Mouse (Mus musculus) lung, embryonic 14.5 days (tissue): ENCODE data around the gene Izumo1r. TPM values are rescaled to one million over a fixed set of nuclear protein-coding genes. Genes with fewer than 3 reads are reported as not detected.

Source experiments
- ATAC-seq: fragments of 200-750 bp; cut with Nextera tagmentation; 2 replicates; pipeline ENCODE4 v1.8.0; 2017; ENCODE audit warnings: mild to moderate bottlenecking, moderate TSS enrichment, moderate library complexity; ENCODE audit not compliant: insufficient read depth
- DNase-seq: peaks from one replicate; pipeline ENCODE4 v3.0.0-alpha.2; 2015
- H3K27ac ChIP-seq: fragments of 300-500 bp; sonication (generic); 2 replicates; pipeline ENCODE4 v1.5.1; 2014; ENCODE audit warnings: low read depth, mild to moderate bottlenecking, moderate library complexity
- H3K27me3 ChIP-seq: fragments of 300-500 bp; sonication (generic); 2 replicates; pipeline ENCODE4 v1.6.1; 2014; ENCODE audit warnings: low read length, control low read depth; ENCODE audit not compliant: insufficient read depth
- H3K36me3 ChIP-seq: fragments of 300-500 bp; sonication (generic); 2 replicates; pipeline ENCODE4 v1.6.1; 2014; ENCODE audit warnings: control low read depth; ENCODE audit not compliant: insufficient read depth
- H3K4me1 ChIP-seq: fragments of 300-500 bp; sonication (generic); 2 replicates; pipeline ENCODE4 v1.6.1; 2014; ENCODE audit warnings: antibody characterized with exemption, control low read depth; ENCODE audit not compliant: insufficient read depth
- H3K4me2 ChIP-seq: fragments of 300-500 bp; sonication (generic); 2 replicates; pipeline ENCODE4 v1.6.1; 2014; ENCODE audit warnings: mild to moderate bottlenecking
- H3K4me3 ChIP-seq: fragments of 300-500 bp; sonication (generic); 2 replicates; pipeline ENCODE4 v1.5.1; 2014; ENCODE audit warnings: low read depth, low read length
- H3K9ac ChIP-seq: fragments of 300-500 bp; sonication (generic); 2 replicates; pipeline ENCODE4 v1.6.1; 2014
- H3K9me3 ChIP-seq: fragments of 300-500 bp; sonication (generic); 2 replicates; pipeline ENCODE4 v1.6.1; 2016; ENCODE audit warnings: low read depth, low read length, control low read depth
- CTCF ChIP-seq: IDR thresholded peaks from 2 replicates; pipeline ENCODE4 v1.5.1; 2016; ENCODE audit warnings: antibody characterized with exemption, low read depth
- WGBS: fragments of 180-500 bp; shearing (Covaris S2); extraction: QIAGEN DNeasy Blood & Tissue Kit; methylation state at CpG from one replicate; pipeline ENCODE4 v1.1.7; 2014; 5-methylcytosine and 5-hydroxymethylcytosine counted together
- polyA plus RNA-seq: library from polyadenylated mRNA; unstranded; fragments of >200 nt; fragmentation: Nextera tagmentation; extraction: Ambion mirVana; gene quantifications from 2 replicates; pipeline ENCODE4 v1.2.1, GENCODE M21; 2014

Izumo1r gene
- polyA plus RNA-seq, 1 experiment from 2014 or later, result 0.34 TPM

DNA sequence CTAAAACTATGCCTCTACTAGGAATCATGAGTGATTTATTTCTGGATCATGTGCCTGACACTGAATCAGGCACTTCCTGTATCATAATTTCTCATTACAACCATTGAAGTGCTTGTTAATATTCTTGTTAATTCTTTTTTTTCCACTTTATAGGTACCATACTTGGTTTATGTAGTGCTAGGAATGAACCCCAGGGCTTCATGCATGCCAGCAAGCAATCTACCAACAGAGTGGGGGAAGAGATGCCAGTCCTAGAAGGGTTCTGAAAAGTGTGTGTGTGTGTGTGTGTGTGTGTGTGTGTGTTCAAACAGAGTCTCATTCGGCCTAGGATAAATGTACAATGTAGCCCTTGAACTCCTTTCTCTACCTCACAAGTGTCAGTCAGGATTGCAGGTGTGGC is 33.6 kb upstream of the Izumo1r start:
- no peaks in the 10 kb centered on the region for H3K36me3 ChIP-seq
- no peak for DNase-seq
- H3K4me2 ChIP-seq, result no peak overlapping the region
- no peak for TF ChIP-seq CTCF
- no peaks in the 10 kb centered on the region for H3K9me3 ChIP-seq
- 52% methylated on average over 1 of the region's 1 CpGs for WGBS
- no peak for ATAC-seq
- no peak overlapping the region for H3K4me3 ChIP-seq
- no peaks in the 10 kb centered on the region for H3K4me1 ChIP-seq
- H3K27me3 ChIP-seq, result no peaks in the 10 kb centered on the region
- no peak overlapping the region for H3K9ac ChIP-seq
- no peak overlapping the region for H3K27ac ChIP-seq

DNA sequence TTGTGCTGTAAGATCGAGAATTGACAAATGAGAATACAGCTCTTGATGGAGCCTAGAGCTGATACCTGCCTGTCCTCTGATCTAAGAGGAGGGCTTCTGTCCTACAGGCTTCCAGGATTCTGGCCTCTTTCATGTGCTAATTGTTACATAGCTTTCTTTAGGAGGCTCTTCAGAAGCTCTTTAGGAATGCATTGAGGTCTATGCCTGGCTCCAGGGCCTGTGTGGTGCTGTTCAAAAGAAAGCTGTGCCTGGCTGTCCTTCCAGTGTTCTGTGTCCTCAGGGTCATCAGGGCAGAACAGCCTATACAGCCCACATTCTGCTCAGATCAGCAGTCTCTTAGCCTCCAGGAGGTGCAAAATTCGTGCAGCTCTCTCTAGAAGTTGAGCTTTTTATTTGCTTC is 31.1 kb upstream of the Izumo1r start:
- TF ChIP-seq CTCF, result no peak

DNA sequence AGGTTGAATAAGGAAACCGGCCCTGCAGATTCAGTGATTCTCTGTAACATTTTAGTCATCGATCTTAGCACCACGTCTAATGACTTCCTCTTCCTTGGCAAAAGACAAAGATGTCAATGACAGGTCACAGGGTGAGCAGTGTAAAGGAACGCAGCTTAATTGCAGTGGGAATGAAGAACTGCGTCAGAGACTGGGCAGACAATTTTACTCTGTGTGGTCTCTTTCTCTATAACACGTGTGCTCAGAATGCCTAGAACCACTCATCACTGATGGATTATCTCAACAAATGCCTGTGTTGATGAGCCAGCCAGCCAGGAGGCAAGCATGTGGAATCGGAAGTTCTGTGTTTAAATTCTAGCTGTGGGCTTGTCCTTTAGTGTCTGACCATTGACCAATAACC is 28.2 kb upstream of the Izumo1r start:
- Histone ChIP-seq H3K27ac (no peak overlapping the region), H3K4me1 (no peaks in the 10 kb centered on the region), H3K4me3 (no peak overlapping the region), H3K4me2 (no peak overlapping the region), H3K36me3 (no peaks in the 10 kb centered on the region), H3K27me3 (no peaks in the 10 kb centered on the region), H3K9ac (no peak overlapping the region), H3K9me3 (no peaks in the 10 kb centered on the region)
- ATAC-seq, result peak; percentile 87
- peak; percentile 65 for DNase-seq
- 30% methylated on average over 7 of the region's 7 CpGs for WGBS
- no peak for TF ChIP-seq CTCF

More for the DNA sequence above, 31.1 kb upstream of the Izumo1r start:
- H3K27ac ChIP-seq, result no peak overlapping the region
- H3K4me3 ChIP-seq, result no peak overlapping the region
- no peak overlapping the region for H3K9ac ChIP-seq
- H3K9me3 ChIP-seq, result no peaks in the 10 kb centered on the region
- H3K4me1 ChIP-seq, result no peaks in the 10 kb centered on the region
- ATAC-seq (no peak), DNase-seq (no peak)
- no peaks in the 10 kb centered on the region for H3K36me3 ChIP-seq
- 69% methylated on average over 2 of the region's 2 CpGs for WGBS
- H3K27me3 ChIP-seq, result no peaks in the 10 kb centered on the region
- H3K4me2 ChIP-seq, result no peak overlapping the region

DNA sequence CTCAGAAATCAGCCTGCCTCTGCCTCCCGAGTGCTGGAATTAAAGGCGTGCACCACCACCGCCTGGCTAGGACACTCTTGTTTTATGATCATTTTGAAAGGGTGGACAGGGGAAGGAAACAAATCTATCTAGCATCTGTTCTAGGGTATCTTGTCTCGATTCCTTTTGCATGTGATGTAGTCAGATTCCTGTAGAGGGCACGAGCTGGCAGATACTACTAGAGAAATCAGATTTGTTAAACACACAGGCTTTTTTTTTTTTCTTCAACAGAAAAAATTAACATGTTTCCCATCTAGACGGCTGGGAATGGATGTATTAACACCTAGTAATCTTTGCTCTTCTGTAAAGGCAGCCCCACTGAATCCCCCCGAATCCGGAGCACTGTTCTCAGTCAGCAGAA is 27.5 kb upstream of the Izumo1r start:
- TF ChIP-seq CTCF, result no peak
- H3K27ac ChIP-seq, result no peak overlapping the region
- no peaks in the 10 kb centered on the region for H3K4me1 ChIP-seq
- ATAC-seq (no peak), DNase-seq (no peak)
- 75% methylated on average over 8 of the region's 8 CpGs for WGBS
- no peak overlapping the region for H3K9ac ChIP-seq
- H3K36me3 ChIP-seq, result no peaks in the 10 kb centered on the region
- H3K4me3 ChIP-seq, result no peak overlapping the region
- no peaks in the 10 kb centered on the region for H3K27me3 ChIP-seq
- H3K4me2 ChIP-seq, result no peak overlapping the region
- H3K9me3 ChIP-seq, result no peaks in the 10 kb centered on the region

DNA sequence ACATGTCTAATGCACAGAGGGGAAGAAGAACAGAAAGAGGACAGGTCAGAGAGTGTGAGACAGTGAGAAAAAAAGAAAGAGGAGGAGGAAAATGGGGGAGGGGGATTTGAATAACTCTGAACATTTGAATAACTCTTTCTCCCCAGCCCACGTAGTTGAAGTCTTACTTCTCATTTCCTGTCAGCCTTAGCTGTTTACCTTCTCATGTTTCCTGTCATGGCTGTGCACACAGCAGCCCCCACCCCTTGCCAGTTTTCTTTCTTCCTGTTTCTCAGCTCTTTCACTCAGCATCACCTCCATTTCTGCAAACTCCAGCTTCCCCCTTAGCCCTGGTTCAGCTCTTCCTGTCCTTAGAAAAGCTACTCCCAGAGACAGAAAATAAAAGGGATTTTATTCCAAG is 22.8 kb upstream of the Izumo1r start:
- ATAC-seq (peak; percentile 28; the same call in 1 of the 2 replicates), DNase-seq (no peak)
- Histone ChIP-seq H3K27ac (no peak overlapping the region), H3K4me1 (no peaks in the 10 kb centered on the region), H3K4me2 (no peak overlapping the region), H3K9ac (no peak overlapping the region), H3K9me3 (no peaks in the 10 kb centered on the region), H3K36me3 (no peaks in the 10 kb centered on the region), H3K4me3 (no peak overlapping the region), H3K27me3 (no peaks in the 10 kb centered on the region)
- TF ChIP-seq CTCF, result no peak
- WGBS, result 0% methylated on average over 1 of the region's 1 CpGs

DNA sequence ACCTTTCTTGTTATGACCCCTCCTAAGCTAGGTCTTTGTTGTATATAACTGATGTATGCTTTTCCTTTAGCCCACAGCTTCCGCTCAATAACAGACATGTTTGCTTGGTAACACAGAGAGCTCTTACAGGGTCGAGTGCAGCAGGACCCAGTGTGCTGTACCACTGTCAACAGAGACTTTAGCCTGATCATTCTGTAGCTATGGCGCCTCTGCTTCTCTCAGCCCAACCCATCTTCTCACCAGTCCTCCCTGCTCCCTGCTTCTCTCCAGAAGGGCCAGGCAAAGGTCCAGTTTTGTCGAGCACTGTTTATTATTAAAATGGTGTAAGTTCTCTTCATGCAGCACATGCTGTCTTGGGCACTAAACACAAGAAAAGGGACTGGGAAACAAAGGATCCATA is 19.9 kb upstream of the Izumo1r start:
- DNase-seq (peak; percentile 41), ATAC-seq (0 out of 2 replicates have a peak, but pooled peaks have one; percentile 18)
- 45% methylated on average over 4 of the region's 4 CpGs for WGBS
- H3K9ac ChIP-seq, result no peak overlapping the region
- no peak overlapping the region for H3K27ac ChIP-seq
- H3K4me3 ChIP-seq, result no peak overlapping the region
- TF ChIP-seq CTCF, result no peak
- H3K27me3 ChIP-seq, result no peaks in the 10 kb centered on the region
- no peaks in the 10 kb centered on the region; the same call in 1 of the 2 replicates for H3K4me1 ChIP-seq
- H3K36me3 ChIP-seq, result no peaks in the 10 kb centered on the region
- no peaks in the 10 kb centered on the region for H3K9me3 ChIP-seq
- H3K4me2 ChIP-seq, result no peak overlapping the region

DNA sequence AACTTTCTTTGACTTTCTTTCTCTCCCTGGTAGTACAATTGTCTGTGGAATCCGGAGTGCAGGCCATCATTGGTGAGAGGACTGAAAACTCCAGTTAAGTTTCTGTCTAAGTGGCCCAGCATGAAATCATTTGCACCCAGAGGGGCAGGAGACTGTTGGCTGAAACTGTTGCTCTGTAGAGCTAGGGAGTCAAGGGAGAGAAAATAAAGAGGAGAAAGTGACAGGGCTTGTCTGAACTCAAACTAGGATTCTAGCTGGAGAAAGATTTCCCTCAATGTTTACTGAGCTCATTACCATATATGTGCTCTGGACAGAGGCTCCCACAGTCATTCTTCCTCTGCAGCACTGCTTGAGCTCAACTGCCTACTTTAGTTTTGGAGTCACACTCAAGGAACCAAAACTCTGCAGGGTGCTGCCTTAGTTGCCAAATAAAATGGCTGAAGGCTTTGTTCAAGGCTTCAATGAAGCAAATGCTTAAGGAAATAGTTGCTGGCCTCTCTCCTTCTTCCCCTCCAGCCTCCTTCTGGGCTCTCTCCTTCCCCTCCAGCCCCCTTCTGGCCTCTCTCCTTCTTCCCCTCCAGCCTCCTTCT is 18.3 kb upstream of the Izumo1r start:
- TF ChIP-seq CTCF, result no peak
- Histone ChIP-seq H3K9ac (no peak overlapping the region), H3K27me3 (no peaks in the 10 kb centered on the region), H3K4me1 (no peaks in the 10 kb centered on the region; the same call in 1 of the 2 replicates), H3K4me2 (no peak overlapping the region), H3K27ac (no peak overlapping the region), H3K36me3 (no peaks in the 10 kb centered on the region), H3K4me3 (no peak overlapping the region), H3K9me3 (no peaks in the 10 kb centered on the region)
- DNase-seq (no peak), ATAC-seq (no peak)
- 33% methylated on average over 1 of the region's 1 CpGs for WGBS

DNA sequence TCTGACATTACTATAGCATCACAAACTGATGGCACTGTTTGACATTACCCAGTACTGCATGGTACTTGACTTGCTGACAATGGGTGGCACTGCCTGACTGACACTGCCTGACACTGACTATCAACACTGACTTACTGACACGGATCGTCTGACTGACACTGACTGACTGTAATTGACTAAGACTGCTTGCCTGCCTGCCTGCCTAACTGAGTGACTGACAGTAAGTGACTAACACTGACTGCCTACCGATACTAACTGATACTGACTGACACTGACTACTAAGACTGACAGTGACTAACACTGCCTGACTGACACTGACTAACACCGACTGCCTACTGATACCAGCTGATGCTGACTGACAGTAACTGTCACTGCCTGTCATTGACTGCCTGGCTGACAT is 17.5 kb upstream of the Izumo1r start:
- ATAC-seq (no peak), DNase-seq (no peak)
- 51% methylated on average over 4 of the region's 4 CpGs for WGBS
- Histone ChIP-seq H3K27me3 (no peaks in the 10 kb centered on the region), H3K9me3 (no peaks in the 10 kb centered on the region), H3K9ac (no peak overlapping the region), H3K27ac (no peak overlapping the region), H3K36me3 (no peaks in the 10 kb centered on the region), H3K4me3 (no peak overlapping the region), H3K4me1 (no peaks in the 10 kb centered on the region; the same call in 1 of the 2 replicates), H3K4me2 (no peak overlapping the region)
- no peak for TF ChIP-seq CTCF
